Mouse (Mus musculus) myocyte (in vitro differentiated cells): ENCODE measurements at regions not wholly inside any gene's neighbourhood (a gene's known extent, or its start where the extent isn't known, plus 50 kb on each side); places are given as distances from the start of the nearest gene placed in this dataset.

Experiments used
- H3K27me3 ChIP-seq: one replicate; pipeline ENCODE4 v1.6.1; 2011; ENCODE audit not compliant: control insufficient read depth, insufficient read depth, insufficient read length
- H3K36me3 ChIP-seq: one replicate; pipeline ENCODE4 v1.6.1; 2011; ENCODE audit not compliant: control insufficient read depth, insufficient read depth
- H3K4me2 ChIP-seq: one replicate; pipeline ENCODE4 v1.6.1; 2011; ENCODE audit warnings: low read depth, control low read depth
- H3K4me3 ChIP-seq: one replicate; pipeline ENCODE4 v1.5.1; 2011; ENCODE audit warnings: mild to moderate bottlenecking, control low read depth, moderate library complexity
- H3K79me2 ChIP-seq: one replicate; pipeline ENCODE4 v1.6.1; 2011; ENCODE audit not compliant: control insufficient read depth, insufficient read depth
- H3ac ChIP-seq: one replicate; pipeline ENCODE4 v1.6.1; 2011; ENCODE audit not compliant: control insufficient read depth, insufficient read length
- CEBPB ChIP-seq: IDR thresholded peaks from 2 replicates; pipeline ENCODE4 v1.6.1; 2011; ENCODE audit warnings: mild to moderate bottlenecking, moderate library complexity; ENCODE audit not compliant: poor library complexity, insufficient read depth, severe bottlenecking
- E2F4 ChIP-seq: IDR thresholded peaks from one replicate; pipeline ENCODE4 v1.6.1; 2011; ENCODE audit warnings: mild to moderate bottlenecking, control low read depth, moderate library complexity; ENCODE audit not compliant: insufficient read depth
- MAX ChIP-seq: IDR thresholded peaks from one replicate; pipeline ENCODE4 v1.6.1; 2011; ENCODE audit warnings: low read depth, mild to moderate bottlenecking, control low read depth
- MYOD1 ChIP-seq, 3 experiments: IDR thresholded peaks; one replicate each; pipeline ENCODE4 v1.6.1; 2011; ENCODE audit warnings: control low read depth in 2 of 3, low read depth in 2 of 3, mild to moderate bottlenecking in 2 of 3, moderate library complexity in 1 of 3; ENCODE audit not compliant: insufficient read length in 2 of 3, control insufficient read depth in 1 of 3
- MYOG ChIP-seq, 3 experiments: IDR thresholded peaks; one replicate each; pipeline ENCODE4 v1.6.1; 2011; ENCODE audit warnings: control low read depth in 2 of 3, low read depth in 2 of 3, mild to moderate bottlenecking in 2 of 3; ENCODE audit not compliant: insufficient read length in 2 of 3, control insufficient read depth in 1 of 3, insufficient read depth in 1 of 3
- POLR2A ChIP-seq: IDR thresholded peaks from one replicate; pipeline ENCODE4 v1.6.1; 2011; ENCODE audit warnings: low read depth, mild to moderate bottlenecking, control low read depth, moderate library complexity; ENCODE audit not compliant: insufficient read length
- POLR2AphosphoS2 ChIP-seq: IDR thresholded peaks from one replicate; pipeline ENCODE4 v1.6.1; 2011; ENCODE audit warnings: low read depth, control low read depth; ENCODE audit not compliant: insufficient read length
- REST ChIP-seq: IDR thresholded peaks from one replicate; pipeline ENCODE4 v1.6.1; 2011; ENCODE audit warnings: mild to moderate bottlenecking, control low read depth, moderate library complexity; ENCODE audit not compliant: insufficient read depth, insufficient read length
- SRF ChIP-seq: IDR thresholded peaks from one replicate; pipeline ENCODE4 v1.6.1; 2011; ENCODE audit warnings: low read depth; ENCODE audit not compliant: control insufficient read depth, insufficient read length
- TCF12 ChIP-seq: IDR thresholded peaks from one replicate; pipeline ENCODE4 v1.6.1; 2011; ENCODE audit warnings: mild to moderate bottlenecking, control low read depth; ENCODE audit not compliant: poor library complexity, insufficient read depth, severe bottlenecking
- TCF3 ChIP-seq: IDR thresholded peaks from one replicate; pipeline ENCODE4 v1.6.1; 2011; ENCODE audit warnings: low read depth, control low read depth; ENCODE audit not compliant: insufficient read length
- USF1 ChIP-seq: IDR thresholded peaks from one replicate; pipeline ENCODE4 v1.6.1; 2011; ENCODE audit warnings: low read depth, mild to moderate bottlenecking, control low read depth, moderate library complexity

DNA sequence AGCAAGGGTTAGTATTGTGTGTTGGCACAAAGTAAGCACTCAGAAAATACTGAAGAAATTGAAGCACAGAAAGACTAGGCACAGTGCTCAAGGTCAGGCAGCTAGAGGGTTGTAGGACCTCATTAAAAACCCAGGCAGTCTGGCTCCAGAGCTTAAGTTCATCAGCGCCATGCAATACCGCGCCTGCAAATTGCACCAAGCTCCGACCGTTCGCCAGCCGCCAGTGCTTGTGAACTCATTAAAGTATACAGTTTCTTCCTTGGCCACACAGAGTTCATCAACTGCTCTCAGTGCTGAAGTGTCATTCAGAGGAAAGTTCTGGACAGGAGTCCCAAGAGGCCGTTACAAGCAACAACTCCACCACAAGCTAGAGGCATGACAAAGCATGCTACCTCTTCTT lies 397.5 kb downstream of the Lmo4 start:
- no peak for TF ChIP-seq E2F4
- no peak for TF ChIP-seq POLR2A
- TF ChIP-seq SRF = no peak
- TF ChIP-seq POLR2AphosphoS2 = no peak
- TF ChIP-seq TCF12 = no peak
- TF ChIP-seq MYOD1 (IDR thresholded peaks at IDR 0.05; ENCODE audit: control insufficient read depth in 1 of 3, insufficient read length in 2 of 3, low read depth in 2 of 3) = no peak
- TF ChIP-seq TCF3 = no peak
- H3K4me3 ChIP-seq = no peak overlapping the region
- no peaks in the 10 kb centered on the region for H3K79me2 ChIP-seq
- H3K4me2 ChIP-seq = no peak overlapping the region
- H3K36me3 ChIP-seq = no peaks in the 10 kb centered on the region
- no peak overlapping the region for H3ac ChIP-seq
- no peaks in the 10 kb centered on the region for H3K27me3 ChIP-seq

DNA sequence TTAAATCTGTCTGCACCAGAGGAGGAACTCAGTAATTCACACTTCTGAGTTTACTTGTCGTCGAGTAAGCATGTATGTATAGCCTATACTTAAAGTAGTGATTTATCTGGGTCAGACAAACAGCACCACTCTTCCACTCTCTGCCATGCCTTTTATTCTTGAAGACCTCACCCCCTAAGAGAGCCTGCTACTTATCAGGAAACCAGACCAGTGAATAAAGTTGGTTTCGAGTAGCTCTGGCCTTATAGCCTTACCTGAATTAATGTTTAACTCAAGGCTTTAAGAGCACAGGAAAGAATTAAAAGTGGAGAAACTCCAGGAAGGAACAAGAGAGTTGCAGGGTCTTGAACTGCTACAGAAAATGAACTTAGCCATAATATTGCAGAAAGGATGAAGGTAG lies 398.1 kb downstream of the Lmo4 start:
- H3K4me3 ChIP-seq = no peak overlapping the region
- TF ChIP-seq CEBPB (no peak), SRF (no peak), USF1 (no peak), REST (no peak), TCF3 (no peak)

DNA sequence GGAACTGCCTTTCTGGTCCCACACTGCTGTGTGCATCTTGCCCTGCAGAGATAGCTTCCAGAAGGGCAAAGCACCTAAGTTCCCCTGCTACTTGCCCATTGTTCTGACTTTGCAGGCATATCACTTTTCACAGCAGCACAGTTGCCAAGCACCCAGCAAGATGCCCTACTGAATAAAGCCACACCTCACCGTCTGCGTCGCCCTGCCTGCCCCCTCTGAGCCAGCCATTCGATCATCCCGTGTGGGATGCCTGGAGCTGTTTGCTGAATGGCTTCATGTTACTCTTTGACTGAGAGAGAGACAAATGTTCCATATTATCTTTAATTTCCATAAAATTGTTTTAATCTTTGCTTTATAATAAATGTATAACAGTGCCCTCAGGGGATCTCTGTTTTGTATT lies 407.2 kb downstream of the Lmo4 start:
- no peaks in the 10 kb centered on the region for H3K79me2 ChIP-seq
- TF ChIP-seq CEBPB (no peak), SRF (no peak), MAX (no peak), POLR2A (no peak), MYOG (IDR thresholded peaks at IDR 0.05; ENCODE audit: control insufficient read depth in 1 of 3, insufficient read depth in 1 of 3, insufficient read length in 2 of 3, low read depth in 2 of 3) (no peak)
- H3K4me2 ChIP-seq = no peak overlapping the region
- H3K27me3 ChIP-seq = no peaks in the 10 kb centered on the region
- no peak overlapping the region for H3K4me3 ChIP-seq
- no peak overlapping the region for H3ac ChIP-seq
- H3K36me3 ChIP-seq = no peaks in the 10 kb centered on the region

More for the DNA sequence above, 398.1 kb downstream of the Lmo4 start:
- Histone ChIP-seq H3K27me3 (no peaks in the 10 kb centered on the region), H3ac (no peak overlapping the region), H3K36me3 (no peaks in the 10 kb centered on the region), H3K79me2 (no peaks in the 10 kb centered on the region), H3K4me2 (no peak overlapping the region)

DNA sequence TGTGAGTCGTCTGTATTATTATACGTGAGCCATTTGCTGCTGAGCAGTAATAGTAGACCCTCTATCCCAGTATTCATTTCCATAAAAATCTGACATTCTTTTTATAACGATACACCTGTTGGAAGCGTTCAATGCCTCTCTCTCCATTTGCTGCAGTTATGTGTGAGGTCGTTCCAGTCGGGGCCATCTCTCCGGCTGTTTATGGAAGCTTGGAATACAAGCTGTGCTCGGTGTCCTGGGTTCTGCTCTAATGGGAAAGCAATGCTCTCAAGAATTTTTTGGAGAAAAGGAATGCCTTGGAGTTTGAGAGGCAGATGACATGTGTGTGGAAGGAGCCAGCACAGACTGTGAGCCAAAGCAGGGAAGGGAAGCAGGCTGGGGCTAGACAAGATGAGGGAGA lies 414.1 kb downstream of the Lmo4 start:
- no peaks in the 10 kb centered on the region for H3K79me2 ChIP-seq
- no peak overlapping the region for H3K4me2 ChIP-seq
- no peaks in the 10 kb centered on the region for H3K27me3 ChIP-seq
- no peak for TF ChIP-seq SRF
- TF ChIP-seq POLR2A = no peak
- TF ChIP-seq TCF12 = no peak
- TF ChIP-seq MYOG (IDR thresholded peaks at IDR 0.05; ENCODE audit: control insufficient read depth in 1 of 3, insufficient read depth in 1 of 3, insufficient read length in 2 of 3, low read depth in 2 of 3) = no peak
- TF ChIP-seq MAX = no peak
- TF ChIP-seq E2F4 = no peak
- no peak for TF ChIP-seq USF1
- TF ChIP-seq REST = no peak
- TF ChIP-seq CEBPB = no peak
- H3K36me3 ChIP-seq = no peaks in the 10 kb centered on the region
- H3ac ChIP-seq = no peak overlapping the region
- no peak overlapping the region for H3K4me3 ChIP-seq

DNA sequence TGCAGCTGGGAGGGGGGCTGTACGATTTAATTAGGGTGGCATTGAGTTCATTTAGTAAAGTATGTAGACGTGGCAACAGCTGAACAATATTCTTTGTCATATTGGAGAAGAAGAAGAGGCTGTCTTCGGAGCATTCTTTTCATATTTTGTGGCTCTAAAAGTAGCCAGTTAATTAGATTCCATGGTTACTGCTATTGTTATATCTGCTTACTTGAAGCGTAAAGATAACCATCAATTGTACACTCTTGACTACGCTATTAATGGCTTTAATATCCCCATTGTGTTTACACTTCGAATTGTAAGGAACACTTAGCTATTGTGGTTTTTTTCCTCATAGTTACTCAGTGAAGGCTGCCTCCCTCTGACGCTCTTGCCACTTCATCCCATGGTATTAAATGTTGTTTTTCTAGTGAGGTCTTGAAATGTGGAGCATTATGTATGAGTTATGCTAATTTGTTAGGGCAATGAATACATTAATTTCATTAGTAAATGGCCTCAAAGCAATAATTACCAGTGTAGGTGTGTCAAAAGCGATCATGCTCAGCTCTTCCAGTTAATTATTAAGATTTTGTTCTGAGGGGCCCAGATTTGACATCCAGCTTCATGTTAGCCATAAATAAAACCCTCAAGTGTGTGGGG lies 415.0 kb downstream of the Lmo4 start:
- H3K27me3 ChIP-seq = no peaks in the 10 kb centered on the region
- no peak overlapping the region for H3K4me3 ChIP-seq
- no peaks in the 10 kb centered on the region for H3K79me2 ChIP-seq
- TF ChIP-seq TCF12 (no peak), SRF (no peak), MYOG (IDR thresholded peaks at IDR 0.05; ENCODE audit: control insufficient read depth in 1 of 3, insufficient read depth in 1 of 3, insufficient read length in 2 of 3, low read depth in 2 of 3) (no peak), MYOD1 (IDR thresholded peaks at IDR 0.05; ENCODE audit: control insufficient read depth in 1 of 3, insufficient read length in 2 of 3, low read depth in 2 of 3) (no peak), USF1 (no peak), E2F4 (no peak), TCF3 (no peak), MAX (no peak), POLR2AphosphoS2 (no peak)
- no peaks in the 10 kb centered on the region for H3K36me3 ChIP-seq
- H3K4me2 ChIP-seq = no peak overlapping the region
- H3ac ChIP-seq = no peak overlapping the region

DNA sequence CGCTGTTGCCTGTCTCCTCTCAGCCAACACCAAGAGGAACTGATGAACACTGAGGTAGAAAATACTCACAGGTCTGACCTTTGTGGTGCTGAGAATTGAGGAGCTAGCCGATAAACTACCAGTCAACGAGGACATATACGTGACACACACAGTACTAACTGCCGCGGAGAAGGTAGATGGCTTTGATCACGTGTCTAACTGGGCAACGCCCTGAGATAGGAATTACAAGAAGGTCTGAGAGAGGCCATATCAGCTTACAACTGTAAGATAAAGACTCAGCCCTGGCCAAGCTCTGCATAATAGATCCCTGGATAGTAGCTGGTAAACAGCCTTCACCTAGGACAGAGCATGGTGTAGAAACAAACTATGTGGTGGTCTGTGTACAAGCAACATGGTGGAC lies 418.1 kb downstream of the Lmo4 start:
- TF ChIP-seq MYOG (IDR thresholded peaks at IDR 0.05; ENCODE audit: control insufficient read depth in 1 of 3, insufficient read depth in 1 of 3, insufficient read length in 2 of 3, low read depth in 2 of 3) (no peak), TCF12 (no peak), SRF (no peak), MYOD1 (IDR thresholded peaks at IDR 0.05; ENCODE audit: control insufficient read depth in 1 of 3, insufficient read length in 2 of 3, low read depth in 2 of 3) (no peak), TCF3 (no peak)
- Histone ChIP-seq H3K4me2 (no peak overlapping the region), H3K27me3 (no peaks in the 10 kb centered on the region), H3K4me3 (no peak overlapping the region), H3K36me3 (no peaks in the 10 kb centered on the region), H3K79me2 (no peaks in the 10 kb centered on the region), H3ac (no peak overlapping the region)
